Mouse (Mus musculus): ENCODE measurements around the gene Kdm4a. TPM values are rescaled to one million over a fixed set of nuclear protein-coding genes. Genes with fewer than 3 reads are reported as not detected.

Kdm4a gene
- polyA plus RNA-seq, 1 experiment from 2014 or later, result 17.8 TPM

DNA sequence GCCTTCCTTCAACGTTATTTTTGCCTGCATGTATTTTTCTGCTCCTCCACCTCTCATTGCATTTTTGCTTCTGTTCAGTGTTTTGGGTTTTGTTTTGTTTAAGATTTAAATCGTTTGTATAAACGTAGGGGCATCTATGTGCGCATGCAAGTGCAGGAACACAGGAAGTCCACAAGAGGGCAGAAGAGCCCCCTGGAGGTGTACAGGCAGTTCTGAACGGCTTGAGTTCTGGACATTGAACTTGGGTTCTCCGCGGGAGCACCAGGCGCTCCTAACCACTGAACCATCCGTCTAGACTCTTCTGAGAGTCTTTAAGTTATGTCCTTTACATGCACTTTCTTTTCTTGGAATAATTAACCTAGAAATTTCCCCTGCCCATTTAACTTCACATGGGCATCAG is 89.9 kb downstream of the Kdm4a start:
- Histone ChIP-seq H3K27ac (no peak overlapping the region), H3K27me3 (no peaks in the 10 kb centered on the region), H3K9me3 (replicated peaks) (no peaks in the 10 kb centered on the region), H3K36me3 (no peaks in the 10 kb centered on the region), H3K4me1 (replicated peaks) (peaks cover 3% of the 10 kb centered on the region), H3K4me2 (no peak overlapping the region), H3K4me3 (no peak overlapping the region), H3K9ac (no peak overlapping the region)
- ATAC-seq (replicated peaks; ENCODE audit: insufficient number of reproducible peaks, insufficient read depth, low FRiP score, low read depth), result no peak
- 48% methylated on average over 9 of the region's 9 CpGs for WGBS

DNA sequence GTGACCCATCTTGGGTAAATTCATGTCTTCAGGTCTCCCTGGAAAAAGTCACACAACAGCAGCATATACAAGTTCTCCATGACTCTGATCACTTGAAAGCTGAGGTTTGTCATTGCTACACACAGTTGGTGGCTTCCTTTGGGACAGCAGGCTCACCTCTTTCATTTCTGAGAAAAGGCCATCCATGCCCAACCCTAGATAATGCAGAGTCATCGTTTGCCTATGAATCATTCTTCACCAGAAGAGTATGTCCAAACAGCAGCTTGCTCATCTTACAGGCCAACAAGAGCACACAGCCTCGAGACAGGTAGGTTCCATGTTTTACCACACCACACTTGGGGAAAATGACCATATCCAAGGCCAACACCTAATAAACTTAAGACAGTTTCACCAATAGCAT is 91.1 kb downstream of the Kdm4a start:
- WGBS, result 74% methylated on average over 2 of the region's 2 CpGs

More for the DNA sequence above, 91.1 kb downstream of the Kdm4a start:
- Histone ChIP-seq H3K27me3 (no peaks in the 10 kb centered on the region), H3K36me3 (no peaks in the 10 kb centered on the region), H3K4me2 (no peak overlapping the region), H3K4me3 (no peak overlapping the region), H3K9me3 (replicated peaks) (no peaks in the 10 kb centered on the region), H3K9ac (no peak overlapping the region), H3K27ac (no peak overlapping the region), H3K4me1 (replicated peaks) (peaks cover 13% of the 10 kb centered on the region)
- no peak for ATAC-seq (replicated peaks; ENCODE audit: insufficient number of reproducible peaks, insufficient read depth, low FRiP score, low read depth)

Small RNA genes within 50 kb of the gene (microRNA-seq; reads per million reads assigned to microRNA genes)
- gene Mir7226, result not detected

Other genes starting within 250 kb of the Kdm4a start
- 7.5 and 8.3 TPM in 2 replicates for gene St3gal3, start 45.1 kb downstream of the Kdm4a start, polyA plus RNA-seq (2015; fragmentation: Nextera tagmentation; extraction: Ambion mirVana)
- 16.7 and 32.2 TPM in 2 replicates for gene Ptprf, start 111.4 kb upstream of the Kdm4a start, polyA plus RNA-seq (2015; fragmentation: Nextera tagmentation; extraction: Ambion mirVana)
- 4.6 and 5.5 TPM in 2 replicates for gene Szt2, start 229.2 kb upstream of the Kdm4a start, polyA plus RNA-seq (2015; fragmentation: Nextera tagmentation; extraction: Ambion mirVana)
- 60.6 and 68.7 TPM in 2 replicates for gene Med8, start 229.3 kb upstream of the Kdm4a start, polyA plus RNA-seq (2015; fragmentation: Nextera tagmentation; extraction: Ambion mirVana)
- gene Elovl1, start 248.1 kb upstream of the Kdm4a start, polyA plus RNA-seq (2015; fragmentation: Nextera tagmentation; extraction: Ambion mirVana), result 54.2 and 73.7 TPM in 2 replicates